Mouse (Mus musculus) limb, embryonic 15.5 days (tissue): Measurements from ENCODE around the gene Rftn2. TPM values are rescaled to one million over a fixed set of nuclear protein-coding genes. Genes with fewer than 3 reads are reported as not detected.

ENCODE experiments used
- ATAC-seq: fragments of 200-750 bp; cut with Nextera tagmentation; 2 replicates; pipeline ENCODE4 v1.8.0; 2017; ENCODE audit warnings: low read depth, moderate TSS enrichment; ENCODE audit not compliant: insufficient number of reproducible peaks, low FRiP score, low TSS enrichment
- H3K27ac ChIP-seq: fragments of 300-500 bp; sonication (generic); 2 replicates; pipeline ENCODE4 v1.5.1; 2015; ENCODE audit warnings: moderate library complexity, mild to moderate bottlenecking, inconsistent platforms
- H3K27me3 ChIP-seq: fragments of 300-500 bp; sonication (generic); 2 replicates; pipeline ENCODE4 v1.6.1; 2015; ENCODE audit warnings: inconsistent platforms
- H3K36me3 ChIP-seq: fragments of 300-500 bp; sonication (generic); 2 replicates; pipeline ENCODE4 v1.6.1; 2015; ENCODE audit warnings: inconsistent platforms
- H3K4me1 ChIP-seq: fragments of 300-500 bp; sonication (generic); 2 replicates; pipeline ENCODE4 v1.6.1; 2015; ENCODE audit warnings: inconsistent platforms
- H3K4me2 ChIP-seq: fragments of 300-500 bp; sonication (generic); 2 replicates; pipeline ENCODE4 v1.6.1; 2015; ENCODE audit warnings: mild to moderate bottlenecking, inconsistent platforms
- H3K4me3 ChIP-seq: fragments of 300-500 bp; sonication (generic); 2 replicates; pipeline ENCODE4 v1.5.1; 2015; ENCODE audit warnings: mild to moderate bottlenecking, inconsistent platforms
- H3K9ac ChIP-seq: fragments of 300-500 bp; sonication (generic); 2 replicates; pipeline ENCODE4 v1.6.1; 2015; ENCODE audit warnings: inconsistent platforms
- H3K9me3 ChIP-seq: fragments of 300-500 bp; sonication (generic); 2 replicates; pipeline ENCODE4 v1.6.1; 2016; ENCODE audit warnings: inconsistent platforms
- WGBS: fragments of 180-500 bp; shearing (Covaris S2); methylation state at CpG from one replicate; pipeline ENCODE4 v1.1.7; 2015; 5-methylcytosine and 5-hydroxymethylcytosine counted together
- polyA plus RNA-seq: library from polyadenylated mRNA; unstranded; fragments of >200 nt; fragmentation: Nextera tagmentation; extraction: Ambion mirVana; gene quantifications from 2 replicates; pipeline ENCODE4 v1.2.1, GENCODE M21; 2015

Gene Rftn2
- polyA plus RNA-seq = 28.0 and 31.8 TPM in 2 replicates

- peak; percentile 70; the same call in 1 of the 2 replicates for ATAC-seq
- H3K4me2 ChIP-seq = peak within 1 kb of the TSS; percentile 54
- H3K27ac ChIP-seq = peak within 1 kb of the TSS; percentile 90
- no peaks in the 10 kb centered on the region for H3K9me3 ChIP-seq
- no peaks in the 10 kb centered on the region for H3K36me3 ChIP-seq
- H3K4me3 ChIP-seq = peak within 1 kb of the TSS; percentile 55
- WGBS = 2% methylated on average over 26 of the region's 26 CpGs
- H3K9ac ChIP-seq = peak within 1 kb of the TSS; percentile 61
- H3K4me1 ChIP-seq = peaks cover 26% of the 10 kb centered on the region
- no peaks in the 10 kb centered on the region for H3K27me3 ChIP-seq
Measured at GRCm38 (mm10) chr1:55226011-55226857, at the start of gene Rftn2. Gene Rftn2, minus strand, starts transcription at chr1:55226782.

- no peaks in the 10 kb centered on the region for H3K27me3 ChIP-seq
- no peak overlapping the region for H3K4me2 ChIP-seq
- no peaks in the 10 kb centered on the region for H3K36me3 ChIP-seq
- H3K27ac ChIP-seq = no peak overlapping the region
- ATAC-seq = no peak
- no peaks in the 10 kb centered on the region for H3K4me1 ChIP-seq
- no peak overlapping the region for H3K9ac ChIP-seq
- no peaks in the 10 kb centered on the region for H3K9me3 ChIP-seq
- WGBS = 55% methylated on average over 2 of the region's 2 CpGs
- H3K4me3 ChIP-seq = no peak overlapping the region
Measured at GRCm38 (mm10) chr1:55265447-55265846, 38.9 kb upstream of the Rftn2 start.

DNA sequence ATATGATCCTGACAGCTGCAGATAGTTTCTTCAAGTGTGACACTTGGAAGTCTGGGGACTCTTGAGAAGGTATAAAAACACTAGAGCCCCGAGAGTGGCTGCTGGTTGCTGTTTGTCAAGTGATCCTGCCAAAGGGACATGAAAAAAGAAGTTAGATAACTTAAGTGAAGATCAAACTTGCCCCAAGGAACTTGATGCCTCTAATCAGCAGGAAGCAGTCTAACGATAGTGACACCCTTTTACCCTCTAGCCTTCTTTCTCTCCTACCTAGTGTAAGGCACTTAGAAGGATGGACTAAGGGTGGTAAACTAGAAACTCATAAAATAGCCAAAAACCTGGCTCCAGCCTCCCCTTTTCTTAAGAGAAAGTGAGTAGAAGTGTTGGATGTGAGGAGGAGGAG is 37.8 kb upstream of the Rftn2 start:
- no peaks in the 10 kb centered on the region for H3K4me1 ChIP-seq
- H3K4me2 ChIP-seq = no peak overlapping the region
- no peaks in the 10 kb centered on the region for H3K36me3 ChIP-seq
- H3K27ac ChIP-seq = no peak overlapping the region
- no peak overlapping the region for H3K4me3 ChIP-seq
- ATAC-seq = no peak
- H3K27me3 ChIP-seq = no peaks in the 10 kb centered on the region
- H3K9me3 ChIP-seq = no peaks in the 10 kb centered on the region
- H3K9ac ChIP-seq = no peak overlapping the region
- WGBS = 31% methylated on average over 2 of the region's 2 CpGs

DNA sequence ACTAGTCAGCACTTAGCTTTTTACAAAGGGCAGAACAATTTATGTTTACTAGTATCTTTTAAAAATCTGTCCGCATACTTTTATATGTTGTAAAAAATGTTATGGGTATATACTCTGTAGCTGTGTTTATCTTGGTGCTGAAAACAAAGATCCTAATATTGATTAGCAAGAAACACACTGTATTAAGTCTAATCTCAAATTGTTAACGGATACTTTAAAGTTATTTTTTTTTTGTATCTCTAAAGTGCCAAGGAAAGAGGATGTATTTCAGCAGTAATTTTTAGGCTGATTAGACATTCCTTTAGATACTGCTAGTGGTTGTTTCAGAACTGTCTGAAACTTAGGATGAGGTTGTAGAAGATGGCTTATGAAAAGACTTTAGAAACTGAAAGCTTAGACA is 19.8 kb upstream of the Rftn2 start:
- Histone ChIP-seq H3K27me3 (no peaks in the 10 kb centered on the region), H3K9me3 (no peaks in the 10 kb centered on the region), H3K36me3 (no peaks in the 10 kb centered on the region), H3K9ac (no peak overlapping the region), H3K27ac (no peak overlapping the region), H3K4me3 (no peak overlapping the region), H3K4me1 (no peaks in the 10 kb centered on the region), H3K4me2 (no peak overlapping the region)
- 72% methylated on average over 2 of the region's 2 CpGs for WGBS
- no peak for ATAC-seq

- 0% methylated on average over 1 of the region's 1 CpGs for WGBS
- H3K9ac ChIP-seq = no peak overlapping the region
- peak overlapping the region; percentile 87; the same call in 1 of the 2 replicates for H3K4me3 ChIP-seq
- H3K4me1 ChIP-seq = peaks cover 14% of the 10 kb centered on the region
- H3K27me3 ChIP-seq = no peaks in the 10 kb centered on the region
- ATAC-seq = no peak
- peak overlapping the region; percentile 87; the same call in 1 of the 2 replicates for H3K4me2 ChIP-seq
- no peaks in the 10 kb centered on the region; the same call in 1 of the 2 replicates for H3K36me3 ChIP-seq
- H3K27ac ChIP-seq = no peak overlapping the region
- H3K9me3 ChIP-seq = no peaks in the 10 kb centered on the region
Measured at GRCm38 (mm10) chr1:55239237-55239636, 12.7 kb upstream of the Rftn2 start.

GRCm38 (mm10) chr1:55238496-55238895 is 11.9 kb upstream of the Rftn2 start:
- Histone ChIP-seq H3K36me3 (no peaks in the 10 kb centered on the region; the same call in 1 of the 2 replicates), H3K9me3 (no peaks in the 10 kb centered on the region), H3K4me2 (peak overlapping the region; percentile 87), H3K4me1 (peaks cover 14% of the 10 kb centered on the region), H3K27ac (no peak overlapping the region), H3K4me3 (peak overlapping the region; percentile 87), H3K9ac (peak overlapping the region; percentile 62), H3K27me3 (no peaks in the 10 kb centered on the region)
- WGBS = 24% methylated on average over 13 of the region's 13 CpGs
- no peak for ATAC-seq

DNA sequence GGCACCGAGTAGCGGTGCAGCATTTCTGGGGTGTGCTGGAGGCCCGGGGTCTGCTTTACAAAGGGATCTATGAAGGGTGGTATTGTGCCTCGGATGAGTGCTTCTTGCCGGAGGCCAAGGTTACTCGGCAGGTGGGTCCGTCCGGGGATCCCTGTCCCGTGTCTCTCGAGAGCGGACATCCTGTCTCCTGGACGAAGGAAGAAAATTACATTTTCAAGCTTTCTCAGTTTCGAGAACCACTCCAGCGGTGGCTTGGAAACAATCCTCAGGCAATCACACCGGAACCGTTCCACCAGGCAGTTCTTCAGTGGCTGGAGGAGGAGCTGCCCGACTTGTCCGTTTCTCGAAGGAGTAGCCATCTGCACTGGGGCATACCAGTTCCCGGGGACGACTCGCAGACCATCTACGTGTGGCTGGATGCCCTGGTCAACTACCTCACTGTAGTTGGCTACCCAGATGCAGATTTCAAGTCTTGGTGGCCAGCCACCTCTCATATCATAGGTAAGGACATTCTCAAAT is 11.1 kb upstream of the Rftn2 start:
- peak overlapping the region; percentile 63; the same call in 1 of the 2 replicates for H3K27ac ChIP-seq
- ATAC-seq = no peak
- peaks cover 2% of the 10 kb centered on the region; the same call in 1 of the 2 replicates for H3K36me3 ChIP-seq
- H3K9me3 ChIP-seq = no peaks in the 10 kb centered on the region
- peak overlapping the region; percentile 87 for H3K4me3 ChIP-seq
- H3K27me3 ChIP-seq = no peaks in the 10 kb centered on the region
- peak overlapping the region; percentile 62 for H3K9ac ChIP-seq
- H3K4me1 ChIP-seq = peaks cover 14% of the 10 kb centered on the region
- H3K4me2 ChIP-seq = peak overlapping the region; percentile 87
- WGBS = under 1% methylated on average over 23 of the region's 23 CpGs

DNA sequence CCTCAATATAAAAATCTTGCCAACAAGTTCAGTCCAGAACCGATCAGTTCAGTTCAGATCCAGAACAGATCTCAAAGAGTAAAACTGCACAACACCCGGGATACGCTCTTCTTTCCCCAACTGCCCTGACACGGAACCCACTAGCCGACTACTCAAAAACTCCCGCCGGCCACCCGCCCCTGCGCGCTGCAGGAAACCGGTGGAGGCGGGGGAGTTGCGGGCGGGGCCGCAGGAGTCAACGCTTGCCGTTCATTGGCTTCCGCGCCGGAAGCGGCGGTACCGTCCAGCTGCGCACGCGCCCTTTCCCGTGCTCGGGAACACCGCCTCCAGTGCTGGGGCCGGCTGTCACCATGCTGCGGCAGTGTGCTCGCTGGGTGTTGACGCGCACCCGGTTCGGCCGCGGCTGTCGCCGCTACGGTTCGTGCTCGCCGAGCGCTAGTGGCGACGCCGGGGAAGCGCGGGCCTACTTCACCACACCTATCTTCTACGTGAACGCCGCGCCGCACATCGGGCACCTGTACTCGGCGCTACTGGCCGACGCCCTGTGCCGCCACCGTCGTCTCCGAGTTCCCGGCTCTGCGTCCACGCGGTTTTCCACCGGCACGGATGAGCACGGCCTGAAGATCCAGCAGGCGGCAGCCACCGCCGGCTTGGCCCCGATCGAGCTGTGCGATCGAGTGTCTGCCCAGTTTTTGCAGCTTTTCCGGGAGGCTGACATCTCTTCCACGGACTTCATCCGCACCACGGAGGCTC is 10.5 kb upstream of the Rftn2 start, which contains the start of gene Mars2:
Gene Mars2 (plus strand): TSS at position 288 of the 753 bp plus-strand sequence.
- H3K9ac ChIP-seq = peak within 1 kb of the TSS; percentile 62
- peak within 1 kb of the TSS; percentile 63 for H3K27ac ChIP-seq
- H3K27me3 ChIP-seq = no peaks in the 10 kb centered on the region
- H3K4me2 ChIP-seq = peak within 1 kb of the TSS; percentile 87
- ATAC-seq = peak; percentile 94
- H3K4me1 ChIP-seq = peaks cover 14% of the 10 kb centered on the region
- WGBS = under 1% methylated on average over 82 of the region's 82 CpGs
- H3K36me3 ChIP-seq = peaks cover 2% of the 10 kb centered on the region; the same call in 1 of the 2 replicates
- no peaks in the 10 kb centered on the region for H3K9me3 ChIP-seq
- peak within 1 kb of the TSS; percentile 87 for H3K4me3 ChIP-seq

DNA sequence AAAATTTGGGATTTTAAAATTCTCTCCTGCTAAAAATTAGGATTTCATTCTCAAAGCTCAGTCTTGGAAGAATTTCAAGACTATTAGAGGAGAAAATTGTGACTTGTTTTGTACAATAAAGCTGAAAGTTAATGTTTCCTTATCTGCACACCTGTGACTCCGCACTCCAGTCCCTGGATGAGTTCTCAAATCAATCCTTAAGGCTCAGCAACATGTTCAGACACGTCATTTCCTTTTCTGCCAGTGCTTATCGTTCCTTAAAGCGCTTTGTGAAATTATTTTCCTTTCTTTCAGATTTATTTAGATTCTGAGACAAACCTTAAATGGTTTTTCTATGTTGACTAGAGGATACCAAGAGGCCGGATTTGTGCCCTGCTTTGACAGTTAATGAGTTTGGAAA is 9.9 kb upstream of the Rftn2 start:
- no peak overlapping the region for H3K9ac ChIP-seq
- peaks cover 14% of the 10 kb centered on the region for H3K4me1 ChIP-seq
- WGBS = 33% methylated on average over 5 of the region's 5 CpGs
- H3K27ac ChIP-seq = no peak overlapping the region; the same call in 1 of the 2 replicates
- peak overlapping the region; percentile 87 for H3K4me2 ChIP-seq
- no peak for ATAC-seq
- H3K27me3 ChIP-seq = no peaks in the 10 kb centered on the region
- H3K9me3 ChIP-seq = no peaks in the 10 kb centered on the region
- peaks cover 2% of the 10 kb centered on the region; the same call in 1 of the 2 replicates for H3K36me3 ChIP-seq
- H3K4me3 ChIP-seq = peak overlapping the region; percentile 87

- H3K27me3 ChIP-seq = no peaks in the 10 kb centered on the region
- ATAC-seq = no peak
- peaks cover 14% of the 10 kb centered on the region for H3K4me1 ChIP-seq
- no peak overlapping the region for H3K4me3 ChIP-seq
- H3K9ac ChIP-seq = no peak overlapping the region
- 0 out of 2 replicates have a peak, but pooled peaks cover 2% of the 10 kb centered on the region for H3K36me3 ChIP-seq
- H3K4me2 ChIP-seq = no peak overlapping the region
- no peak overlapping the region for H3K27ac ChIP-seq
- 47% methylated on average over 16 of the region's 16 CpGs for WGBS
- H3K9me3 ChIP-seq = no peaks in the 10 kb centered on the region
Measured at GRCm38 (mm10) chr1:55234910-55235520, 8.4 kb upstream of the Rftn2 start.

DNA sequence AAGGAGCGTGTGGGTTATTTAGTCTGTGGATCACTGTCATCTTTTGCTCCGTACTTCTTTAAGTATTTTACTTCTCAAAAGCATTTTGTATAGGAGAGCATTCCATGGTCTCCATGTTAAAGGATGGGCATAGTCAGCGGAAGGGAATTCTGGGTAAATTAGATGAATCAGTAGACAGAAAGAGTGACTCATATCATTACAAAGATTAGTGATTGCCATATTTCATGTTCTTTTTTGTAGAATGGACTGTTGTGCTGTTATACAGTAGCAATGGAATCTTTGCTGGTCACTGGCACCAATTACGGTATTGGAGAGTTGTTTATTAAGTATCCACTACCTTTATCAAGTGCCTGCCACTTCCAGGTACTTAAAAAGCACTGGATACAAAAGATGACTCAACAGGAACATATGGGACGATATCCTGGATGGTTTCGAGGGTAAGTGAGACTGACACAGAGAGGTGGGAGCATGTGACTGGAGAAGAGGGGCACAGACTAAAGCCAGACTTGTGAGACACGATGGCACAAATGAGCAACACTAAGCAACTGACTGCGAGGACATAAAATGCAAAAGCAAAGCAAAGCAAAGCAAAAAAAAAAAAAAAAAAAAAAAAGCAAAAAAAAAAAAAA is 1.8 kb upstream of the Rftn2 start:
- whole genome bisulfite sequencing = 83% methylated on average over 8 of the region's 8 CpGs
- H3K4me1 ChIP-seq = peaks cover 9% of the 10 kb centered on the region
- no peak overlapping the region for H3K4me2 ChIP-seq
- H3K9ac ChIP-seq = no peak overlapping the region
- no peak for ATAC-seq
- H3K36me3 ChIP-seq = 0 out of 2 replicates have a peak, but pooled peaks cover 2% of the 10 kb centered on the region
- no peak overlapping the region for H3K27ac ChIP-seq
- H3K9me3 ChIP-seq = no peaks in the 10 kb centered on the region
- H3K27me3 ChIP-seq = no peaks in the 10 kb centered on the region
- no peak overlapping the region for H3K4me3 ChIP-seq
